Mouse (Mus musculus): Measurements from ENCODE around the gene Cfp. TPM values are rescaled to one million over a fixed set of nuclear protein-coding genes. Genes with fewer than 3 reads are reported as not detected.

The Cfp gene
- polyA plus RNA-seq (2015; fragmentation: Nextera tagmentation; extraction: Ambion mirVana), result 7.7 and 8.4 TPM in 2 replicates

DNA sequence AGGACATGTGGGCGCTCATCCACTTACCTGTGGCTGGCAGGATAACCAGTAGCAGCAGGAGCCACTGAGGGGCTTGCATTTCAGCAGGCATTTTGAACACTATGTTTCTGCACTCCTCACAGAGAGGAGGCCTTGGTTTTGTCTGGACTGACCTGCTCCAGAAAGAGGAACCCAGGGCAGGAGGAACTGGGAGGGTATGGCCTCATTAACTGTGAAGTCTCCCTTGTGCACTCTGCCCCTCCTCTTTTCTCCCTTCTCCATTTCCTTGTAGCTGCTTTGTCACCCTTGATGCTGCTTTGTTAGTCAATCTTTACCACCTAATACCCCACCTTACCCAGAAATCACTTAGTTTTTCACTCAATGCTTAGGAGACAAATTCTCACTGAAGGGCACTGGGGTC, at the start of gene Cfp:
Gene Cfp, minus strand, starts transcription at position 192 of the 400 bp plus-strand sequence.
- ATAC-seq (ENCODE audit: insufficient number of reproducible peaks, low FRiP score, low TSS enrichment, low read depth), result no peak
- H3K9ac ChIP-seq, result no peak within 1 kb of the TSS

GRCm38 (mm10) chrX:20980901-20981300, 49.5 kb upstream of the Cfp start:
- no peak for ATAC-seq (ENCODE audit: insufficient number of reproducible peaks, low FRiP score, low TSS enrichment, low read depth)
- Histone ChIP-seq H3K4me2 (no peak overlapping the region), H3K9ac (no peak overlapping the region), H3K27ac (no peak overlapping the region), H3K36me3 (no peaks in the 10 kb centered on the region), H3K9me3 (no peaks in the 10 kb centered on the region), H3K27me3 (no peaks in the 10 kb centered on the region), H3K4me3 (no peak overlapping the region), H3K4me1 (no peaks in the 10 kb centered on the region)
- 52% methylated on average over 1 of the region's 1 CpGs for WGBS

More for the DNA sequence above, at the start of gene Cfp:
- Histone ChIP-seq H3K36me3 (peaks cover 16% of the 10 kb centered on the region; the same call in 1 of the 2 replicates), H3K27ac (no peak within 1 kb of the TSS), H3K4me2 (no peak within 1 kb of the TSS), H3K9me3 (no peaks in the 10 kb centered on the region), H3K4me3 (no peak within 1 kb of the TSS), H3K27me3 (no peaks in the 10 kb centered on the region), H3K4me1 (no peaks in the 10 kb centered on the region)
- 77% methylated on average over 1 of the region's 1 CpGs for WGBS

DNA sequence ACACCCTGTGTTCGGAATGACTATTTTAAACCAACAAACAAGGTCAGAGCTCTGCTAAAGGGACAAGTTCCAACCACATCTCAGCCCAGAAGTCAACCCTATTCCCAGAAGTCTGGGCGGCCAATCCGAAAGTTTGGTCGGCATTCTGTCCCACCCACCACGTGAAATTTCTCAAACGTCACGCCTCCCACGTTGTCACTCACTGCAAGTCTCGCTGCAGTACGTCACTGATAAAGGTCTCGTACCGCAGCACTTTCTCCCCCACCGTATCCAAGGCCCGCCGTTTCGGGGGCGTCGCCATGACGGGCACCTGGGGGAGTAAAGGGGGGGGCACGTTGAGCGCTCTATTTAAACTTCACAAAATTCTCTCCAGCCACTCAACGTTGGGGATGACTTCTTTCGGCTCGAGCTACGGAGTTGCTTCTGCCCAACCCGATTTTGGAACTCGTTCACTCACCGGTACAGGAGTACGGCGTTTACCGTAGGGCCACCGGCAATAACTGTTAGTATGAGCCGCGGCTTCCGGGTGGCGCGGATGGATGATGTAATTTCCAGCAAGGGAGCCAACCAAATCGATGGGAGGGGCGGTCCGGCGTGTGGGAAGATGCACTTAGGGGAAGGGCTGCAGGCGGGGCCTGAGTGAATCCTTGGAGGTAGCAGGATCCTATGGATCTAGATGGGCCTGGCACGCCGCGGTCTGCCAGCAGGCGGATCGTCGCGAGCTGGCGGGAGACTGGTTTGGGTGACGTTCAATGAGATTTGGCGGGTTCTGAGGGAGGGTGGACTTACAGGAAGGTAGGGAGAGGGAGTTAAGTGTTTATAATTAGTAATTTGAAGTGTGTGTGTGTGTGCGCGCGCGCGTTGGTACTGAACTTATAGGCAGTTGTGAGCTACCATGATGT, 30.4 kb upstream of the Cfp start, which contains the start of gene Uxt:
Gene Uxt, minus strand, starts transcription at position 541 of the 902 bp plus-strand sequence.
- 20% methylated on average over 57 of the region's 57 CpGs for whole genome bisulfite sequencing
- Histone ChIP-seq H3K4me3 (peak within 1 kb of the TSS; percentile 54), H3K27ac (peak within 1 kb of the TSS; percentile 86), H3K36me3 (0 out of 2 replicates have a peak, but pooled peaks cover 4% of the 10 kb centered on the region), H3K27me3 (no peaks in the 10 kb centered on the region), H3K4me1 (no peaks in the 10 kb centered on the region), H3K9ac (no peak within 1 kb of the TSS), H3K9me3 (no peaks in the 10 kb centered on the region), H3K4me2 (peak within 1 kb of the TSS; percentile 36)
- peak; percentile 93 for ATAC-seq (ENCODE audit: insufficient number of reproducible peaks, low FRiP score, low TSS enrichment, low read depth)

DNA sequence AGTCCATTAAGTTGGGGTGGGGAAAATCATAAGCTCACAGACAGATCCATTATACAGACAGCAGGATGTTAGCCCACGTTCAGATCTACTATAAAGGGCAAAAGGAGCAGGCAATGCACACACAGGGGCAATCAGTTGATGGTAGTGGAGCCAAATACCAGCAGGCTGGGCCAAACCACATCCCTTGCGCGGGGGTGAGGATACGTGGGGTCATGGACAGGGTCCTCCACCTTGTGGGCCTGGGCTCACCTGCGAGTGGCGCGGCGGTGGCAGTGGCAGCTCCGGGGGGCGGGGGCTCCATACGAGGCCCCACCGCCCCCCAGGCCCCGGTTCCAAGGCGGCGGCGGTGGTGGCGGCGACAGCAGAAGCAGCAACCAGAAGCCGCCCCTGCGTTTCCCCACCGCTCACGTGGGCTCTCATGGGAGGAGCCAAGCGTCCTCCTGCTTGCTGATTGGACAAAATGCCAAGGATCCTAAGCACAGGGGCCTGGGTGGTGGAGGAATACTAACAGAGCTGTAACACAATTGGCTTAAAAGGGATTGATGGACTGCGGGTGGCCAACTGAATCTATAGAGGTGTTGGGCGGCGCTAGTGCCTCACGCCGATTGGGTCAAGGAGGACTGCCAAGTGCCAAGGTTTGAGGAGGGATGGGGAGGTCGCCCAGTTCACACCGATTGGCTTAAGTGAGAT, 19.0 kb upstream of the Cfp start, which contains the start of gene Elk1:
Gene Elk1, minus strand, starts transcription at position 418 of the 690 bp plus-strand sequence.
- H3K9me3 ChIP-seq, result no peaks in the 10 kb centered on the region
- H3K27ac ChIP-seq, result peak within 1 kb of the TSS; percentile 68; the same call in 1 of the 2 replicates
- WGBS, result 15% methylated on average over 30 of the region's 30 CpGs
- H3K4me2 ChIP-seq, result peak within 1 kb of the TSS; percentile 44
- H3K9ac ChIP-seq, result peak within 1 kb of the TSS; percentile 60
- no peaks in the 10 kb centered on the region for H3K27me3 ChIP-seq
- ATAC-seq (ENCODE audit: insufficient number of reproducible peaks, low FRiP score, low TSS enrichment, low read depth), result peak; percentile 96
- no peaks in the 10 kb centered on the region for H3K4me1 ChIP-seq
- H3K4me3 ChIP-seq, result peak within 1 kb of the TSS; percentile 64
- H3K36me3 ChIP-seq, result no peaks in the 10 kb centered on the region

GRCm38 (mm10) chrX:20946055-20946454, 14.7 kb upstream of the Cfp start:
- no peak for ATAC-seq (ENCODE audit: insufficient number of reproducible peaks, low FRiP score, low TSS enrichment, low read depth)
- H3K4me2 ChIP-seq, result no peak overlapping the region
- H3K27me3 ChIP-seq, result no peaks in the 10 kb centered on the region
- no peak overlapping the region for H3K4me3 ChIP-seq
- no peaks in the 10 kb centered on the region for H3K36me3 ChIP-seq
- H3K4me1 ChIP-seq, result no peaks in the 10 kb centered on the region
- no peak overlapping the region for H3K9ac ChIP-seq
- H3K27ac ChIP-seq, result no peak overlapping the region
- 8% methylated on average over 4 of the region's 4 CpGs for WGBS
- H3K9me3 ChIP-seq, result no peaks in the 10 kb centered on the region

DNA sequence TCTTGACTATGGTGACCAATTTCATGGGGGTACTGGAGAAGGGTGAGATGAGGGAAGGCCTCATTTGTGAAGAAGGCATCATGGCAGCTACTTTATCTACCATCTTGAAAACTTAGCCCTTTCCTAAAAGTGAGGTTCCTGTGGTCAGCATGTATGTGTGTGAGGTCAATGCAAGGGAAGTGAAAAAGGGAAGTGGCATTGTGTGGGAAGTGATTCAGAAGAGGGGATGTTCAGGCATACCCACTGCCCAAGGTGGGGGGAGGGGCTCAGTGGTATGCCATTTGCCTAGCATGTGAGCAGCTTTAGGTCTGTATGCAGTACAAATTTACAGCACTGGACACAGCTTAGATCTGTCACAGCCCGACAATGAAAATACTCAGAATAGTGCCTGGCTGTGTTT, 608 bp upstream of the Cfp start:
- no peak overlapping the region for H3K9ac ChIP-seq
- H3K27ac ChIP-seq, result no peak overlapping the region
- no peak overlapping the region for H3K4me3 ChIP-seq
- H3K36me3 ChIP-seq, result peaks cover 17% of the 10 kb centered on the region; the same call in 1 of the 2 replicates
- H3K4me1 ChIP-seq, result no peaks in the 10 kb centered on the region
- H3K27me3 ChIP-seq, result no peaks in the 10 kb centered on the region
- H3K4me2 ChIP-seq, result no peak overlapping the region
- ATAC-seq (ENCODE audit: insufficient number of reproducible peaks, low FRiP score, low TSS enrichment, low read depth), result no peak
- H3K9me3 ChIP-seq, result no peaks in the 10 kb centered on the region
- 83% methylated on average over 1 of the region's 1 CpGs for WGBS

GRCm38 (mm10) chrX:20929859-20930258, 1.5 kb downstream of the Cfp start:
- 85% methylated on average over 1 of the region's 1 CpGs for WGBS
- H3K36me3 ChIP-seq, result peaks cover 10% of the 10 kb centered on the region; the same call in 1 of the 2 replicates
- no peak overlapping the region for H3K4me3 ChIP-seq
- no peak for ATAC-seq (ENCODE audit: insufficient number of reproducible peaks, low FRiP score, low TSS enrichment, low read depth)
- H3K4me1 ChIP-seq, result no peaks in the 10 kb centered on the region
- H3K9me3 ChIP-seq, result no peaks in the 10 kb centered on the region
- no peak overlapping the region for H3K9ac ChIP-seq
- H3K4me2 ChIP-seq, result no peak overlapping the region
- no peak overlapping the region for H3K27ac ChIP-seq
- H3K27me3 ChIP-seq, result no peaks in the 10 kb centered on the region

- peaks cover 5% of the 10 kb centered on the region for H3K4me1 ChIP-seq
Measured at GRCm38 (mm10) chrX:20924976-20925375, 6.4 kb downstream of the Cfp start.

GRCm38 (mm10) chrX:20923506-20923905, 7.8 kb downstream of the Cfp start:
- no peaks in the 10 kb centered on the region for H3K9me3 ChIP-seq
- peaks cover 5% of the 10 kb centered on the region for H3K4me1 ChIP-seq
- H3K4me3 ChIP-seq, result no peak overlapping the region
- ATAC-seq (ENCODE audit: insufficient number of reproducible peaks, low FRiP score, low TSS enrichment, low read depth), result no peak
- WGBS, result 81% methylated on average over 1 of the region's 1 CpGs
- 0 out of 2 replicates have a peak, but pooled peaks cover 5% of the 10 kb centered on the region for H3K36me3 ChIP-seq
- no peak overlapping the region for H3K27ac ChIP-seq
- no peak overlapping the region for H3K9ac ChIP-seq
- H3K27me3 ChIP-seq, result peaks cover 2% of the 10 kb centered on the region; the same call in 1 of the 2 replicates
- H3K4me2 ChIP-seq, result no peak overlapping the region

More at GRCm38 (mm10) chrX:20924976-20925375, 6.4 kb downstream of the Cfp start:
- H3K27me3 ChIP-seq, result no peaks in the 10 kb centered on the region; the same call in 1 of the 2 replicates
- no peak overlapping the region for H3K9ac ChIP-seq
- 0 out of 2 replicates have a peak, but pooled peaks cover 5% of the 10 kb centered on the region for H3K36me3 ChIP-seq
- no peak overlapping the region for H3K4me3 ChIP-seq
- no peak overlapping the region for H3K27ac ChIP-seq
- no peak for ATAC-seq (ENCODE audit: insufficient number of reproducible peaks, low FRiP score, low TSS enrichment, low read depth)
- H3K9me3 ChIP-seq, result no peaks in the 10 kb centered on the region
- no peak overlapping the region for H3K4me2 ChIP-seq

DNA sequence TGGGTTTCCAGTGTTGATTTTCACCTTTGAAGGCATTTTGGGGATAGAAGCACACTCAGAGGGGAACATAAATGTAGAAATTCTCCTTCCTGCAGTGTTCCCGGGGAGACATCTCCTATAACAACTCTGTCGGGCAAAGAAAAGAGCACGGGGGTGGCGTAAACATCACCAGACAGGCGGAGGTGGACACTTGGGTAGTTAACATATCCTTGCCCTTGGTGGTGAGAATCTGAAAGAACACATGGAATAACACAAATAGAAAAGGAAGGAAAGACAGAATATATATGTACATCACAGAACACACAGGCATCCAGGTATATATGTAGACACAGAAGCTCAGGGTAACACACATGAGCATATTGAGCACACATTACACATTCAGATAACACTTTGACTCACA, 10.0 kb downstream of the Cfp start:
- ATAC-seq (ENCODE audit: insufficient number of reproducible peaks, low FRiP score, low TSS enrichment, low read depth), result no peak
- Histone ChIP-seq H3K27ac (no peak overlapping the region), H3K9me3 (no peaks in the 10 kb centered on the region), H3K4me1 (peaks cover 5% of the 10 kb centered on the region), H3K27me3 (peaks cover 2% of the 10 kb centered on the region; the same call in 1 of the 2 replicates), H3K4me2 (peak overlapping the region; percentile 84), H3K9ac (no peak overlapping the region), H3K36me3 (no peaks in the 10 kb centered on the region), H3K4me3 (peak overlapping the region; percentile 41; the same call in 1 of the 2 replicates)
- 45% methylated on average over 5 of the region's 5 CpGs for WGBS

DNA sequence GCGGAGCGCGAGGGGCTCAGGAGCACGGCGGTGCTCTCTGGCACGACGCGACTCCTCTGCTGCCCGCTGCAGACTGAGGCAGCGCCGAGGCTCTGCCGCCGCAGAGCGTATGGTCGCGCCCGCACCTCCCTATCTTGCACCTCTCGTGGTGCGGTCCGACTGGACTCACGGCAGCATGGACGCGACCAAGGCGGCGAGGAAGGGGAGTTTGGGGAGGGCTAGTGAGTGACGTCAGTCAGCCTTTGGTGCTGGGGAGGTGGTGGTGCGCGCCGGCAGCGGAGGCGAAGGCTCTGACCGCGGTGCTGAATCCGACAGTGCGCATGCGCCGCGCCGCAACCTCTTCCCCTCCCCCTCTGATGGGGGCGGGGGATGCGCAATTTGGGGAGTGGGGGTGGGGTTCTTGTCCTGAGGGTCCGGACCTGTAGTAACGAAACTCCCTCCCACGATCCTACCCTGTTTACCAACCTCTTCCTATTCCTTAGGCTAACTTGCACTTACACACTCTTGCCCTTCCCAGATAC, 10.5 kb downstream of the Cfp start, which contains the start of gene Syn1:
Gene Syn1, minus strand, starts transcription at position 161 of the 521 bp plus-strand sequence.
- peak; percentile 75 for ATAC-seq (ENCODE audit: insufficient number of reproducible peaks, low FRiP score, low TSS enrichment, low read depth)
- 23% methylated on average over 34 of the region's 44 CpGs for WGBS
- no peak within 1 kb of the TSS for H3K27ac ChIP-seq
- H3K36me3 ChIP-seq, result no peaks in the 10 kb centered on the region
- peak within 1 kb of the TSS; percentile 41 for H3K4me3 ChIP-seq
- peaks cover 5% of the 10 kb centered on the region for H3K4me1 ChIP-seq
- H3K9me3 ChIP-seq, result no peaks in the 10 kb centered on the region
- peak within 1 kb of the TSS; percentile 84 for H3K4me2 ChIP-seq
- H3K9ac ChIP-seq, result no peak within 1 kb of the TSS
- peaks cover 2% of the 10 kb centered on the region; the same call in 1 of the 2 replicates for H3K27me3 ChIP-seq
